Mouse (Mus musculus): Measurements from ENCODE around the gene Elob. TPM values are rescaled to one million over a fixed set of nuclear protein-coding genes. Genes with fewer than 3 reads are reported as not detected.

The Elob gene
- polyA plus RNA-seq (2015; fragmentation: Nextera tagmentation; extraction: Ambion mirVana): 1,134 TPM in 2 replicates

DNA sequence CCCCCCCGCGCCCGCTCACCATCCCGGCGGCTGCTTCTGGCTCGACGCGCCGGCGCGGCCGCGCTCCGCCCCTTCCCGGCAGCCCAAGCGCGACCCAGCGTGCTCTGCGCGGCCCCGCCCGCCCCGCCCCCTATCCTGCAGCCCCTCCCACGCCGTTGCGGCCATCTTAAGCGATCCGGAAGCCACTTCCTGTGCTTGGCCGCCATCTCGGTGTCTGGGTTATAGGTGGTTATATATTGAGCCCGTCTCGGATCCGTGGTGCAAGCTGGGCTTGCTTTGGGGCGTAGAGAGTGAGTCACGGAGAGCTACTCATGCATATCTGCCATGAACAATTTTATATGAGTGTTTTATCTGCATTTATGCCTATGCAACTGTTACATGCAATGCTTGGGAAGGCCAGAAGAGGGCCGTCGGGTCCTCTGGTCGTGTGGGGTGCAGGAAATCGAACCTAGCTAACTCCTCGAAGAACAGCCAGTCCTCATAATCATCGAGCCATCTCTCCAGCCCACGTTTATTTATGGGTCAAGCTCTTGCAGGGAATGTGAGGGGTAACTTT lies at the start of gene Elob:
Elob (minus strand) TSS at position 73 of the 556 bp plus-strand sequence.

DNA sequence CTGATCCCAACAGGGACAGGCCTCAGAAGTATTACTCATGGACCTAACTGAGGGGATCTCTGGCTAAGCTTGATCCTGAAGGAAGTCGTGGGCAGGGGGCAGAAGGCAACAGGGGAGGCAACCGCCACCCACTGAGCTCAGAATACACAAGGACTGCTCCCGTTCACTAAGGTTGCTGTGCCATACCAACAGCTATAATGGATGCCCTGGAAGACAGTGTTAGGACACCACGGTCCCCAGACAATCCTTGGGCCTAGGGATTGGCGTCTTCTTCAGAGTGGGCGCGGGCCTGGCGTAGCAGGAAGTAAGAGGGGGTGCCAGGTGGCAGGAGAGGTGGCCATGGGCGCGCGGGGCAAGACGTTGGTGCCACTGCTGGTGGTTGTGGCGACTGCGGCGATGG lies 38.8 kb upstream of the Elob start, which contains the start of gene Prss21:
Prss21 (plus strand) TSS at position 301 of the 400 bp plus-strand sequence.

DNA sequence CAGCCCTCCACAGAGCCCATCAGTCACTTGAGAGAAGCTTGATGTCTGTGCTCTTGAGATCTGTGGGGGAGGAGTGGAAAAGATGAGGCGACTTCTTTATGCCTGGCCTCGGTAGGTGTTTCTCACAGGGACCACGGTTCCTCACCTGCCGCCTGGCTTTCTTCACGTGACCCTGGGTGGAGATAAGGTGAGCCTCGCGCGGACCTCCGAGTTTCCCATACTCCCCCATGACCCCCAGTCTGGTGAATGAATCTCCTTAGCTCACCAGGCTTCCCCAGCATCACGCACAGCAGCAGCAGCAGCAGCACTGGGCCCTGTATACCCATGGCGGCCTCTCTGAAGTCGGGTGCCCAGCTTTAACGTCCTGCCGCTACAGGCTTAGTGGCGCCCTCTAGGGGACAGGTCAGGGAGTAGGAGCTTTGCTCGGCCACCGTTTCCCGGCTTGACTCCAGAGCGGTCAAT lies 14.9 kb upstream of the Elob start, which contains the start of the genes Prss32 and Prss41:
Prss32 (plus strand) TSS at position 44 of the 462 bp plus-strand sequence.
Prss41 (minus strand) TSS at position 361 of the 462 bp plus-strand sequence.

DNA sequence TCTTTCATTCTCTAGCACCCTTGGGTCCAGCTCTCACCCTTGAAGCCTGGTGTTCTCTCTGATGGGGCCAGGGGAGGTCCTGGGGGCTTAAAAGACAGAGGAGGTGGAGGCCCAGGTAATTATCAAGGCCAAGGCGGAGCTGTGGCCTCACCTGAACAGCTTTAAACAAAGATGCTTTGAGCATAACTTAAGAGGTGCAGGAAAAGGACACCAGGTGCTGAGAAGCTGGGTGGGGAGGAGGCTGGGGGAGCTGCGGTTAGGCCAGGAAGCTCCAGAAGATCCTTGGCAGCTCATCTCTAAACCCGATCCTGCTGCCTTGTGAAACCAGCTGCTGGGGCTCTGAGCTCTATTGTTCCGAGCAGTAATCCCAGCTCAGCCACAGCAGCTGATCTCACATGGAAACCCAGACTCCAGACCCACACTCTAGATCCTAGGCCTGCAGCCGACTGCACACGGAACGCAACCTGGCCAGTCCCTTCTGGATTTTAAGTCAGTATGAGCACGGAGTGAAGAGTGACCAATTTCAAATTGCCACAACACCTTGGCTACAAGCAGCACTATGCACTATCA lies 7.2 kb upstream of the Elob start, which contains the start of gene Prss33:
Prss33 (minus strand) TSS at position 51 of the 570 bp plus-strand sequence.

DNA sequence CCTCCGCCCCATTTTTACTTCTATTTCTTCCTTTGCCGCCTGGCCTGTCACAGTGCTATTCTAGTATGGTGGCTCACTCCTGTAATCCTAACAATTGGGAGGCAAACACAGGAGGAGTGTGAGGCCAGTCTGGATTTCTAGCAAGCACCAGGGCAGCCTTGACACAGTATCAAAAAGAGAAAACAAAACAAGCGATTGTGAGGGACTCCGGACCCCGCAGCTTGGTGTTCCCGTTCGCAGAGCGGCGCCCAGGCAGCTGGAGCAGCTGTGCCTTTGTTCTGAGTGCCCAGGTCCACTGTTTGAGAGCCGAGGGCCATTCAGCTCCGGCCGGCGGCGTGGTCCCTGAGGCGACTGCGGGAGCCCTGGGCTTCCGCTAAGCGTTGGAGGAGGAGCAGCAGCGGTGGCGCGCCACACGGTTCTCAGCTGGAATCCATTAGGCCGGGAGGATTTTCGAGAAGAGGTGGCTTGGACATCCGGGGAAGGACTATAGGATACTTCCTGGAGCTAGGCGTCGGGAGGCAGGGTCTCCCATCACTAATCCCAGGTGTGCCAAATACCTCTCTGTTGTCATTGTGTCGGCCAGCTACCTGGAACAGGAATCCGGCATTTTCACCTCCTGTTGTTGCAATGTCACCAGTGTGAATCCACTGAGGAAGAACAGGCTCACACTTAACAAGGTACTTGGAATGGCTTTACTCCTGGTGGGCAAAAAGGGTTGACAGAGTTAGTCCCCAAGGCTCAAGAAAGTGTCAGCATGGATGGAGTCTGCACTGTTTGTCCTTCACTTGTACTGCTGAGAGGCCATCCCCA lies 38.5 kb downstream of the Elob start, which contains the start of gene Srrm2:
Srrm2 (plus strand) TSS at position 264 of the 810 bp plus-strand sequence.

DNA sequence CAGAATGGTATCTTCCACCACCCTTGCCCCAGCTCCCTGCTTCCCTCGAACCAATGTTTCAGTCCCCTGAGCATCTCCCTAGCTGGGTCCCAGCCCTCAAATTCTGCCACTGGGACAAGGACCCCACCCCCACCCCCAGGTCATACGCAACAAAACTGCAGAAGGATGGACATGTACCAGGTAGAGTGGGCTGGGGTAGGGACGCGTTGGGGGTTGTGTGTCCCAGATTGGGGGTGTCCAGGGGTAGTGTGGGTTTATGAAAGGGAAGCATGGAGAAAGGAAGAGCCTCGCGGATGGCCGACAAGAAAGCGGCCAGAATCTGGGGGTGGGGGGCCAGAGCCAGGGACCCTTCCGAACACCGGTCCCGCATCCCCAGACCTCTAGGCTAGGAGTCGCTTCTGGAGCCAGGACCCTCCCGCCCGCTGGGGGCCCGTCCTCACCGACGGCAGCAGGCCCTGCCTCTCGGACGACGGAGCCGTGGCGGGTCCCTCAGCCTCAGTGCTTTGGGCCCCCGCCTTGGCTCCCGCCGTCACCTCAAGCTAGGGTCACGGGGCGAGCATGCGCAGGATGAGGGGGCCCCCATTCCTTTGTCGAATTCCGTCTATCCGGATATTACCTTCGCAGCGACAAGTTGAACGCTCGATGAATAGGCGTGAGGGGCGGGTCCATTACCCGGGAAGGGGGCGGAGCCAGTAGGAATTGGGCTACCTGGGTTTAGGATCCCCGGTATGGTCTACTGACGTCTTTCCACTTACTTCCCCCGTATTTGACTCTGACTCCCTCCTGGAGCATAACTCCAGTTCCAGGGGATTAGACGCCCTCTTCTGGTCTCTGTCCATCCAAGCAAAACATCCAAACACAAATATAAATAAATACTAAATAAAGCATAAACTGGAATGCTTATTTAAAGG lies 43.1 kb downstream of the Elob start, which contains the start of gene Flywch2:
Flywch2 (minus strand) TSS at position 521 of the 911 bp plus-strand sequence.

Small RNA genes lying within 50 kb of the gene (microRNA-seq; reads per million reads assigned to microRNA genes)
- 1.2 reads per million for gene Mir5125

Other genes with a start within 250 kb of the Elob start
- gene Zfp13, start 229.6 kb downstream of the Elob start, polyA plus RNA-seq (2015; fragmentation: Nextera tagmentation; extraction: Ambion mirVana): 4.9 and 5.1 TPM in 2 replicates
- gene Zscan10, start 228.3 kb downstream of the Elob start, polyA plus RNA-seq (2015; fragmentation: Nextera tagmentation; extraction: Ambion mirVana): not detected in 2 replicates
- gene Mmp25, start 183.9 kb downstream of the Elob start, polyA plus RNA-seq (2015; fragmentation: Nextera tagmentation; extraction: Ambion mirVana): 0.11 and 0.14 TPM in 2 replicates
- 6.3 and 8.5 TPM in 2 replicates for gene Bicdl2, start 168.6 kb downstream of the Elob start, polyA plus RNA-seq (2015; fragmentation: Nextera tagmentation; extraction: Ambion mirVana)
- 272 and 288 TPM in 2 replicates for gene Hcfc1r1, start 155.5 kb downstream of the Elob start, polyA plus RNA-seq (2015; fragmentation: Nextera tagmentation; extraction: Ambion mirVana)
- 18.7 and 18.8 TPM in 2 replicates for gene Thoc6, start 155.3 kb downstream of the Elob start, polyA plus RNA-seq (2015; fragmentation: Nextera tagmentation; extraction: Ambion mirVana)
- gene Tnfrsf12a, start 151.7 kb downstream of the Elob start, polyA plus RNA-seq (2015; fragmentation: Nextera tagmentation; extraction: Ambion mirVana): 82.9 and 116 TPM in 2 replicates
- 0.15 and 0.33 TPM in 2 replicates for gene Cldn6, start 149.9 kb downstream of the Elob start, polyA plus RNA-seq (2015; fragmentation: Nextera tagmentation; extraction: Ambion mirVana)
- not detected in 2 replicates for gene Cldn9, start 145.1 kb downstream of the Elob start, polyA plus RNA-seq (2015; fragmentation: Nextera tagmentation; extraction: Ambion mirVana)
- gene 1520401A03Rik, start 106.4 kb downstream of the Elob start, polyA plus RNA-seq (2015; fragmentation: Nextera tagmentation; extraction: Ambion mirVana): 0.04 TPM in 1 of 2 replicates, not detected in the other
- gene Pkmyt1, start 102.8 kb downstream of the Elob start, polyA plus RNA-seq (2015; fragmentation: Nextera tagmentation; extraction: Ambion mirVana): 19.7 and 21.9 TPM in 2 replicates
- 21.7 and 28.3 TPM in 2 replicates for gene Paqr4, start 88.3 kb downstream of the Elob start, polyA plus RNA-seq (2015; fragmentation: Nextera tagmentation; extraction: Ambion mirVana)
- 0.07 and 0.13 TPM in 2 replicates for gene Kremen2, start 83.3 kb downstream of the Elob start, polyA plus RNA-seq (2015; fragmentation: Nextera tagmentation; extraction: Ambion mirVana)
- 26.5 and 28.3 TPM in 2 replicates for gene Flywch1, start 57.5 kb downstream of the Elob start, polyA plus RNA-seq (2015; fragmentation: Nextera tagmentation; extraction: Ambion mirVana)
- 11.5 and 14.0 TPM in 2 replicates for gene Flywch2, start 43.1 kb downstream of the Elob start, polyA plus RNA-seq (2015; fragmentation: Nextera tagmentation; extraction: Ambion mirVana)
- gene Srrm2, start 38.6 kb downstream of the Elob start, polyA plus RNA-seq (2015; fragmentation: Nextera tagmentation; extraction: Ambion mirVana): 230 and 239 TPM in 2 replicates
- gene Prss33, start 6.9 kb upstream of the Elob start, polyA plus RNA-seq (2015; fragmentation: Nextera tagmentation; extraction: Ambion mirVana): not detected in 2 replicates
- 1.1 and 1.5 TPM in 2 replicates for gene Prss32, start 14.7 kb upstream of the Elob start, polyA plus RNA-seq (2015; fragmentation: Nextera tagmentation; extraction: Ambion mirVana)
- gene Prss41, start 15.0 kb upstream of the Elob start, polyA plus RNA-seq (2015; fragmentation: Nextera tagmentation; extraction: Ambion mirVana): 0.12 TPM in 1 of 2 replicates, not detected in the other
- gene Prss21, start 38.9 kb upstream of the Elob start, polyA plus RNA-seq (2015; fragmentation: Nextera tagmentation; extraction: Ambion mirVana): not detected in 2 replicates
- not detected in 2 replicates for gene Dcpp1, start 51.7 kb upstream of the Elob start, polyA plus RNA-seq (2015; fragmentation: Nextera tagmentation; extraction: Ambion mirVana)
- not detected in 2 replicates for gene Dcpp2, start 51.7 kb upstream of the Elob start, polyA plus RNA-seq (2015; fragmentation: Nextera tagmentation; extraction: Ambion mirVana)
- not detected in 2 replicates for gene Dcpp3, start 88.3 kb upstream of the Elob start, polyA plus RNA-seq (2015; fragmentation: Nextera tagmentation; extraction: Ambion mirVana)
- not detected in 2 replicates for gene Sbp, start 112.5 kb upstream of the Elob start, polyA plus RNA-seq (2015; fragmentation: Nextera tagmentation; extraction: Ambion mirVana)
- gene Sbpl, start 126.1 kb upstream of the Elob start, polyA plus RNA-seq (2015; fragmentation: Nextera tagmentation; extraction: Ambion mirVana): not detected in 2 replicates
- gene Prss30, start 151.4 kb upstream of the Elob start, polyA plus RNA-seq (2015; fragmentation: Nextera tagmentation; extraction: Ambion mirVana): 0.11 TPM in 1 of 2 replicates, not detected in the other
- 14.5 and 15.4 TPM in 2 replicates for gene Prss22, start 169.0 kb upstream of the Elob start, polyA plus RNA-seq (2015; fragmentation: Nextera tagmentation; extraction: Ambion mirVana)
- 22.4 and 23.8 TPM in 2 replicates for gene Prss27, start 209.0 kb upstream of the Elob start, polyA plus RNA-seq (2015; fragmentation: Nextera tagmentation; extraction: Ambion mirVana)
- 47.7 and 61.0 TPM in 2 replicates for gene Kctd5, start 244.3 kb upstream of the Elob start, polyA plus RNA-seq (2015; fragmentation: Nextera tagmentation; extraction: Ambion mirVana)